Mouse (Mus musculus): ENCODE measurements around the gene Galnt16. TPM values are rescaled to one million over a fixed set of nuclear protein-coding genes. Genes with fewer than 3 reads are reported as not detected.

Gene Galnt16
- total and polyA plus RNA-seq, 3 experiments = 0.08 TPM; not detected in 2

DNA sequence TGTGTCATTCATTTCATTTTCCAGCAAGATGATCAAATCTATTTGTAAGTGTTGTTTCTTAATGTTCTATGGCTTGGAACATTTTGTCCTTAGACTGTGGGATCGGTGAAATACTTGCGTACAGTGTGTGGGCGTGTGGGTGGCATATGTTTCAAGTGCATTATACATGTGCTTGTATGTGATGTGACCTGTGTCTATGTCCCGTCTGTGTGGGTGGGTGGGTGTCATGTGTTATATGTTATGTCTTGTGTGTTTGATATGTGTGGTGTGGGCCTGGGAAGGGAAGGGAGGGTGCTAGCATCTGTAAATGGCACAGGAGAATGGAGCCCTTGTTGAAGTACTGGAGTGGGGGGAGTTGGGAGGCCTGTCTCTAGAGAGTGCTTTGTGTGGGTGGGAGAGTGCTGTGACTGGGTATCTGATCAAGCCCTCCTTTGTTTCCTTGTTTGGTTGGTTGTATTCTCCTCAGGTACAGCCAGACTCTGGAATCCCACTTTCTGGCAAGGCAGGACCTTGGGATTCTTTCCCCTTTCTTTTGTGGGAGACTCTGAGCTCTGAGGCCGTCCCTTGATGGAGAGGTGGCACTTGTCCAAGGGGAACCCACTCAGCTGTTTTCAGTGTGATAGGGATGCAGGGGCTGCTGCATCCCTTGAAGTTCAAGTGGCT lies 9.8 kb downstream of the Galnt16 start:
- Histone ChIP-seq H3K9ac (ENCODE audit: control insufficient read depth, low read depth, low read length, poor library complexity, severe bottlenecking) (no peak overlapping the region), H3K4me3 (ENCODE audit: control insufficient read depth in 1 of 2, insufficient read depth in 1 of 2, low read depth in 2 of 2, low read length in 2 of 2) (no peak overlapping the region), H3K36me3 (ENCODE audit: control insufficient read depth in 1 of 2, insufficient read depth in 2 of 2, low read length in 2 of 2) (no peaks in the 10 kb centered on the region), H3K4me1 (ENCODE audit: control insufficient read depth in 1 of 2, insufficient read depth in 2 of 2, low read length in 2 of 2) (no peaks in the 10 kb centered on the region), H3K79me2 (ENCODE audit: control insufficient read depth, insufficient read depth, low read length, poor library complexity) (no peaks in the 10 kb centered on the region), H3K27me3 (ENCODE audit: control insufficient read depth in 1 of 2, insufficient read depth in 2 of 2, low read length in 2 of 2) (peaks cover 7 to 9% of the 10 kb centered on the region in 2 experiments), H3K9me3 (replicated peaks; ENCODE audit: insufficient read depth, low read length) (no peaks in the 10 kb centered on the region), H3K27ac (ENCODE audit: control insufficient read depth, low read depth, low read length) (no peak overlapping the region)
- no peak for DNase-seq (ENCODE audit: low read depth, low spot score)
- TF ChIP-seq CHD1 (IDR thresholded peaks at IDR 0.05; ENCODE audit: low read depth, low read length) = no peak
- no peak for TF ChIP-seq ZKSCAN1 (IDR thresholded peaks at IDR 0.05; ENCODE audit: low read depth, low read length)
- no peak for TF ChIP-seq ZMIZ1 (IDR thresholded peaks at IDR 0.05; ENCODE audit: low read depth, low read length)
- TF ChIP-seq UBTF (IDR thresholded peaks at IDR 0.05; ENCODE audit: borderline replicate concordance, insufficient read depth, low read depth, low read length) = no peak
- no peak for TF ChIP-seq USF2 (IDR thresholded peaks at IDR 0.05; ENCODE audit: borderline replicate concordance in 1 of 2, insufficient read depth in 1 of 2, low read depth in 1 of 2, low read length in 2 of 2)
- TF ChIP-seq BHLHE40 (IDR thresholded peaks at IDR 0.05; ENCODE audit: borderline replicate concordance, low read depth, low read length) = no peak
- no peak for TF ChIP-seq MXI1 (IDR thresholded peaks at IDR 0.05; ENCODE audit: low read depth, low read length)
- TF ChIP-seq MYC (IDR thresholded peaks at IDR 0.05; ENCODE audit: low read depth, low read length) = no peak
- no peak for TF ChIP-seq SMC3 (IDR thresholded peaks at IDR 0.05; ENCODE audit: low read depth, low read length)
- TF ChIP-seq KAT2A (conservative IDR thresholded peaks at IDR 0.05; ENCODE audit: low read depth, low read length) = no peak
- no peak for TF ChIP-seq ETS1 (IDR thresholded peaks at IDR 0.05; ENCODE audit: low read depth, low read length)
- TF ChIP-seq EP300 (IDR thresholded peaks at IDR 0.05; ENCODE audit: low read depth in 1 of 2, low read length in 2 of 2) = no peak
- no peak for TF ChIP-seq TCF12 (IDR thresholded peaks at IDR 0.05; ENCODE audit: low read depth, low read length)

DNA sequence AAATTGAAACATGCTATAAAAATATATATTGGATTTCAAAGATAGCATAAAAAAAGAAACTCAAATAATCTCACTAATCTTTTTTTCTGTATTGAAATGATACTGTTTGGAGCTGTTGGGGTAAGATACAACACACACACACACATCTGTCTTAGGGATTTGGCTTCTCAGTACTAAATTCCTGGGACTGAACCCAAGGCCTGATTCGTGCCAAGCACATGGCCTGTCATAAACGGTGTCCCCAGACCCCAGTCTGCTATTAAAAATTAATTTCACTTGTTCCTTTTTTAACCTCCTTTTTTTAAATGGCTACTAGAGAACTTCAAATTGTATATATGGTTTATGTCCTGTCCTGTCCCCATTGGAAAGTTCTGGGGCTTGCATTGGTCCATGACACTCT lies 12.0 kb downstream of the Galnt16 start:
- Histone ChIP-seq H3K79me2 (ENCODE audit: control insufficient read depth, insufficient read depth, low read length, poor library complexity) (no peaks in the 10 kb centered on the region), H3K27ac (ENCODE audit: control insufficient read depth, low read depth, low read length) (no peak overlapping the region), H3K9me3 (replicated peaks; ENCODE audit: insufficient read depth, low read length) (no peaks in the 10 kb centered on the region), H3K36me3 (ENCODE audit: control insufficient read depth in 1 of 2, insufficient read depth in 2 of 2, low read length in 2 of 2) (no peaks in the 10 kb centered on the region), H3K27me3 (ENCODE audit: control insufficient read depth in 1 of 2, insufficient read depth in 2 of 2, low read length in 2 of 2) (peaks cover 2 to 3% of the 10 kb centered on the region in 2 experiments; a peak in 3 of 4 replicates), H3K9ac (ENCODE audit: control insufficient read depth, low read depth, low read length, poor library complexity, severe bottlenecking) (no peak overlapping the region), H3K4me1 (ENCODE audit: control insufficient read depth in 1 of 2, insufficient read depth in 2 of 2, low read length in 2 of 2) (no peaks in the 10 kb centered on the region), H3K4me3 (ENCODE audit: control insufficient read depth in 1 of 2, insufficient read depth in 1 of 2, low read depth in 2 of 2, low read length in 2 of 2) (no peak overlapping the region)
- no peak for TF ChIP-seq MYB (IDR thresholded peaks at IDR 0.05; ENCODE audit: low read depth, low read length)
- TF ChIP-seq POLR2AphosphoS2 (IDR thresholded peaks at IDR 0.05; ENCODE audit: low read length) = no peak
- TF ChIP-seq JUND (IDR thresholded peaks at IDR 0.05; ENCODE audit: low read depth, low read length) = no peak
- TF ChIP-seq NELFE (IDR thresholded peaks at IDR 0.05; ENCODE audit: low read depth, low read length) = no peak
- no peak for DNase-seq (ENCODE audit: low read depth, low spot score)
